Mouse (Mus musculus) retina, postnatal 1 day (tissue): ENCODE results near the gene Hnrnpu.
"Not testable (repeated sequence)": the region's sequence is repeated elsewhere in the genome, so short reads cannot be mapped to it uniquely, and the experiment has no call there.

Experiments
- DNase-seq: peaks from one replicate; pipeline ENCODE4 v3.0.0-alpha.2; 2012

The Hnrnpu gene

GRCm38 (mm10) chr1:178337551-178338317, at the start of gene Hnrnpu:
Gene Hnrnpu, minus strand, starts transcription at chr1:178337797.
- peak; percentile 97 for DNase-seq

- DNase-seq = no peak
Measured at GRCm38 (mm10) chr1:178382165-178382564, 44.6 kb upstream of the Hnrnpu start.

GRCm38 (mm10) chr1:178379224-178379623, 41.6 kb upstream of the Hnrnpu start:
- no peak for DNase-seq

- no peak for DNase-seq
Measured at GRCm38 (mm10) chr1:178378115-178378514, 40.5 kb upstream of the Hnrnpu start.

- no peak for DNase-seq
Measured at GRCm38 (mm10) chr1:178376907-178377306, 39.3 kb upstream of the Hnrnpu start.

GRCm38 (mm10) chr1:178376061-178376460, 38.5 kb upstream of the Hnrnpu start:
- DNase-seq = no peak

- DNase-seq = no peak
Measured at GRCm38 (mm10) chr1:178375381-178375780, 37.8 kb upstream of the Hnrnpu start.

GRCm38 (mm10) chr1:178372681-178373080, 35.1 kb upstream of the Hnrnpu start:
- DNase-seq = no peak

- peak; percentile 79 for DNase-seq
Measured at GRCm38 (mm10) chr1:178369272-178369651, 31.7 kb upstream of the Hnrnpu start.

GRCm38 (mm10) chr1:178368548-178369271, 31.1 kb upstream of the Hnrnpu start:
- peak; percentile 94 for DNase-seq

- DNase-seq = no peak
Measured at GRCm38 (mm10) chr1:178368121-178368520, 30.5 kb upstream of the Hnrnpu start.

GRCm38 (mm10) chr1:178365171-178365570, 27.6 kb upstream of the Hnrnpu start:
- DNase-seq = no peak

- peak; percentile 12 for DNase-seq
Measured at GRCm38 (mm10) chr1:178360702-178361101, 23.1 kb upstream of the Hnrnpu start.

GRCm38 (mm10) chr1:178360264-178360663, 22.7 kb upstream of the Hnrnpu start:
- no peak for DNase-seq

- no peak for DNase-seq
Measured at GRCm38 (mm10) chr1:178357776-178358710, 20.4 kb upstream of the Hnrnpu start.

- DNase-seq = no peak
Measured at GRCm38 (mm10) chr1:178354576-178354975, 17.0 kb upstream of the Hnrnpu start.

GRCm38 (mm10) chr1:178351643-178352042, 14.0 kb upstream of the Hnrnpu start:
- no peak for DNase-seq

- DNase-seq = no peak
Measured at GRCm38 (mm10) chr1:178350792-178351191, 13.2 kb upstream of the Hnrnpu start.

- not testable (repeated sequence) for DNase-seq
Measured at GRCm38 (mm10) chr1:178344071-178344805, 6.6 kb upstream of the Hnrnpu start.

GRCm38 (mm10) chr1:178342612-178343011, 5.0 kb upstream of the Hnrnpu start:
- DNase-seq = no peak

- DNase-seq = no peak
Measured at GRCm38 (mm10) chr1:178342063-178342462, 4.5 kb upstream of the Hnrnpu start.

GRCm38 (mm10) chr1:178341435-178341834, 3.8 kb upstream of the Hnrnpu start:
- no peak for DNase-seq
